ENCODE assay signal across 8 mouse cellular contexts in genomic region chr8:119838100-119838982, GRCm38 (mm10). TPM values are rescaled to one million over a fixed set of nuclear protein-coding genes. Genes with fewer than 3 reads are reported as not detected.
DNase-seq lines count a peak whose midpoint lies in the region; ATAC-seq and TF ChIP-seq lines count a peak whose summit lies in the region.

No protein-coding gene starts in this region.

- peak overlapping the region; percentile 86 for H3K4me2 ChIP-seq in embryonic facial prominence, embryonic 11.5 days (ENCODE audit: low read depth, low read length)
- H3K4me2 ChIP-seq in intestine, postnatal 0 days (replicated peaks; ENCODE audit: low read depth): peak overlapping the region; percentile 84
- peak overlapping the region; percentile 87 for H3K4me2 ChIP-seq in midbrain, postnatal 0 days (ENCODE audit: low read depth, low read length, poor library complexity, severe bottlenecking)

- peak overlapping the region; percentile 24 for H3K27ac ChIP-seq in liver, adult 2 months (replicated peaks; ENCODE audit: insufficient read depth, low read depth, low read length)
- H3K27ac ChIP-seq in embryonic facial prominence, embryonic 11.5 days (replicated peaks; ENCODE audit: low read depth, low read length): no peak overlapping the region
- H3K27ac ChIP-seq in intestine, postnatal 0 days (ENCODE audit: low read depth, low read length): peak overlapping the region; percentile 90
- no peak overlapping the region for H3K27ac ChIP-seq in midbrain, postnatal 0 days (ENCODE audit: low read depth, low read length)

- WGBS in liver, adult 2 months: 52% methylated on average over 19 of the region's 19 CpGs
- WGBS in embryonic facial prominence, embryonic 11.5 days: 66% methylated on average over 18 of the region's 19 CpGs
- WGBS in intestine, postnatal 0 days: 23% methylated on average over 19 of the region's 19 CpGs
- 51% methylated on average over 19 of the region's 19 CpGs for WGBS in midbrain, postnatal 0 days

- H3K4me1 ChIP-seq in liver, adult 2 months (ENCODE audit: control insufficient read depth, insufficient read depth, low read length): peaks cover 10% of the 10 kb centered on the region
- H3K4me1 ChIP-seq in embryonic facial prominence, embryonic 11.5 days (ENCODE audit: control insufficient read depth, insufficient read depth, low read length): peaks cover 12% of the 10 kb centered on the region
- peaks cover 16% of the 10 kb centered on the region; the same call in 1 of the 2 replicates for H3K4me1 ChIP-seq in intestine, postnatal 0 days (replicated peaks; ENCODE audit: control insufficient read depth, insufficient read depth, low read length)
- H3K4me1 ChIP-seq in midbrain, postnatal 0 days (ENCODE audit: insufficient read depth, low read length): peaks cover 31% of the 10 kb centered on the region

- H3K36me3 ChIP-seq in liver, adult 2 months (ENCODE audit: control insufficient read depth, insufficient read depth, low read length): no peaks in the 10 kb centered on the region
- no peaks in the 10 kb centered on the region for H3K36me3 ChIP-seq in embryonic facial prominence, embryonic 11.5 days (replicated peaks; ENCODE audit: control insufficient read depth, insufficient read depth, low read depth, low read length)
- H3K36me3 ChIP-seq in intestine, postnatal 0 days (ENCODE audit: control insufficient read depth, insufficient read depth): 0 out of 2 replicates have a peak, but pooled peaks cover 9% of the 10 kb centered on the region
- peaks cover 3% of the 10 kb centered on the region; the same call in 1 of the 2 replicates for H3K36me3 ChIP-seq in midbrain, postnatal 0 days (ENCODE audit: insufficient read depth, low read length)

- no peaks in the 10 kb centered on the region for H3K27me3 ChIP-seq in liver, adult 2 months (ENCODE audit: control insufficient read depth, insufficient read depth, low read length)
- no peaks in the 10 kb centered on the region for H3K27me3 ChIP-seq in embryonic facial prominence, embryonic 11.5 days (ENCODE audit: control insufficient read depth, insufficient read depth, low read length)
- H3K27me3 ChIP-seq in intestine, postnatal 0 days (replicated peaks; ENCODE audit: control insufficient read depth, insufficient read depth, low read length): no peaks in the 10 kb centered on the region
- no peaks in the 10 kb centered on the region for H3K27me3 ChIP-seq in midbrain, postnatal 0 days (ENCODE audit: insufficient read depth, low read length)

- TF ChIP-seq POLR2A in liver, adult 2 months (IDR thresholded peaks at IDR 0.05; ENCODE audit: extremely low read depth, insufficient read depth, low read length): no peak

- no peaks in the 10 kb centered on the region for H3K79me2 ChIP-seq in liver, adult 2 months (ENCODE audit: control insufficient read depth, insufficient read depth, low read length)

- no peak for DNase-seq in liver, adult 2 months (ENCODE audit: extremely low read depth, low read depth, low spot score)
- no peak for DNase-seq in liver
- no peak for DNase-seq in embryonic facial prominence, embryonic 11.5 days (ENCODE audit: low spot score)
- no peak for DNase-seq in midbrain, postnatal 0 days (ENCODE audit: low spot score)
- no peak for DNase-seq in gastrocnemius, postnatal 25 days
- DNase-seq in embryo, embryonic 10 days (ENCODE audit: low spot score): no peak
- DNase-seq in gastrocnemius, adult 8-10 months (ENCODE audit: low spot score in 2 of 2): no peak

- TF ChIP-seq CTCF in liver, adult 2 months (IDR thresholded peaks at IDR 0.05; ENCODE audit: low read depth, low read length): no peak
- no peak for TF ChIP-seq CTCF in intestine, postnatal 0 days (IDR thresholded peaks at IDR 0.05; ENCODE audit: low read depth)
- TF ChIP-seq CTCF in midbrain, postnatal 0 days (IDR thresholded peaks at IDR 0.05): no peak

- no peak overlapping the region for H3K9ac ChIP-seq in liver, adult 2 months (ENCODE audit: low read depth, low read length)
- H3K9ac ChIP-seq in embryonic facial prominence, embryonic 11.5 days (replicated peaks; ENCODE audit: low read length): no peak overlapping the region; the same call in 1 of the 2 replicates
- H3K9ac ChIP-seq in intestine, postnatal 0 days (ENCODE audit: low read depth, low read length): peak overlapping the region; percentile 77
- peak overlapping the region; percentile 78 for H3K9ac ChIP-seq in midbrain, postnatal 0 days (replicated peaks; ENCODE audit: low read length, poor library complexity, severe bottlenecking)

- peak overlapping the region; percentile 20 for H3K4me3 ChIP-seq in liver, adult 2 months (ENCODE audit: insufficient read depth, low read depth, low read length)
- H3K4me3 ChIP-seq in embryonic facial prominence, embryonic 11.5 days (ENCODE audit: low read depth, low read length): 0 out of 2 replicates have a peak overlapping the region, but pooled peaks have one; percentile 1
- peak overlapping the region; percentile 80 for H3K4me3 ChIP-seq in intestine, postnatal 0 days (ENCODE audit: low read depth, low read length)
- H3K4me3 ChIP-seq in midbrain, postnatal 0 days (ENCODE audit: low read depth, low read length): peak overlapping the region; percentile 82

- ATAC-seq in embryonic facial prominence, embryonic 11.5 days (replicated peaks; ENCODE audit: insufficient number of reproducible peaks, low FRiP score, low TSS enrichment, low read depth): no peak
- ATAC-seq in intestine, postnatal 0 days: no peak
- no peak for ATAC-seq in midbrain, postnatal 0 days (ENCODE audit: low FRiP score)

- H3K9me3 ChIP-seq in embryonic facial prominence, embryonic 11.5 days (replicated peaks; ENCODE audit: control insufficient read depth, low read length): no peaks in the 10 kb centered on the region
- no peaks in the 10 kb centered on the region for H3K9me3 ChIP-seq in intestine, postnatal 0 days (ENCODE audit: control insufficient read depth)
- no peaks in the 10 kb centered on the region for H3K9me3 ChIP-seq in midbrain, postnatal 0 days (ENCODE audit: low read length)

RNA-seq across cellular contexts. Expression of gene Cotl1, which starts 2.0 kb away (rescaled TPM):
- 12.4 and 18.6 TPM in 2 replicates for total RNA-seq in liver, adult 2 months (2014; rRNA removed)
- polyA plus RNA-seq in liver, adult 2 months (2012; rRNA removed): 26.7 and 40.3 TPM in 2 replicates
- 321 and 363 TPM in 2 replicates for polyA plus RNA-seq in embryonic facial prominence, embryonic 11.5 days (2014; fragmentation: Nextera tagmentation; extraction: Ambion mirVana)
- 166 and 169 TPM in 2 replicates for polyA plus RNA-seq in intestine, postnatal 0 days (2015; fragmentation: Nextera tagmentation; extraction: Ambion mirVana)
- total RNA-seq in midbrain, postnatal 0 days (2014; rRNA removed): 223 and 238 TPM in 2 replicates
- polyA plus RNA-seq in midbrain, postnatal 0 days (2015; fragmentation: Nextera tagmentation; extraction: Ambion mirVana): 112 and 119 TPM in 2 replicates
- 10 to 100 TPM in 1 of 2 experiments, 1 to 10 TPM in 1; 6.5 to 11.3 TPM for total RNA-seq in gastrocnemius, postnatal 25 days (2021)
- total RNA-seq in gastrocnemius, adult 8-10 months (2022): 1 to 10 TPM; 1.8 to 3.7 (median 3.2) TPM

RNA-seq across cellular contexts. Expression of gene Klhl36, which starts 23.7 kb away (rescaled TPM):
- total RNA-seq in liver, adult 2 months (2014; rRNA removed): 5.2 and 7.0 TPM in 2 replicates
- 11.3 and 12.2 TPM in 2 replicates for polyA plus RNA-seq in liver, adult 2 months (2012; rRNA removed)
- polyA plus RNA-seq in embryonic facial prominence, embryonic 11.5 days (2014; fragmentation: Nextera tagmentation; extraction: Ambion mirVana): 6.5 and 8.1 TPM in 2 replicates
- 7.3 and 7.4 TPM in 2 replicates for polyA plus RNA-seq in intestine, postnatal 0 days (2015; fragmentation: Nextera tagmentation; extraction: Ambion mirVana)
- total RNA-seq in midbrain, postnatal 0 days (2014; rRNA removed): 28.2 and 31.0 TPM in 2 replicates
- polyA plus RNA-seq in midbrain, postnatal 0 days (2015; fragmentation: Nextera tagmentation; extraction: Ambion mirVana): 19.5 and 21.0 TPM in 2 replicates
- total RNA-seq in gastrocnemius, postnatal 25 days (2021): 1 to 10 TPM; 1.3 to 1.4 TPM
- total RNA-seq in gastrocnemius, adult 8-10 months (2022): 1 to 10 TPM in 3 of 4 experiments, under 1 TPM in 1; 0.90 to 2.1 (median 1.6) TPM

Comparison
In these comparisons a context has a peak if more than half of its experiments do, and no peak if none do; other contexts are left out.
1. H3K27ac ChIP-seq: peak in liver, adult 2 months (single experiment) and intestine, postnatal 0 days (single experiment); none in embryonic facial prominence, embryonic 11.5 days (single experiment) and midbrain, postnatal 0 days (single experiment).
2. H3K4me3 ChIP-seq: peak in every context shown above with its lines; median percentile 82 in midbrain, postnatal 0 days; 80 in intestine, postnatal 0 days; 20 in liver, adult 2 months; 1 in embryonic facial prominence, embryonic 11.5 days.
3. H3K9ac ChIP-seq: peak in intestine, postnatal 0 days (single experiment) and midbrain, postnatal 0 days (single experiment); none in liver, adult 2 months (single experiment) and embryonic facial prominence, embryonic 11.5 days (single experiment).
4. RNA of gene Cotl1, which starts 2.0 kb away (total RNA-seq): 223 to 238 TPM in midbrain, postnatal 0 days; 12.4 to 18.6 TPM in liver, adult 2 months, 6.5 to 11.3 TPM in gastrocnemius, postnatal 25 days and 1.8 to 3.7 TPM in gastrocnemius, adult 8-10 months; every median in the first group is over 10 times any median in the second.
5. Peak in every context shown above with its lines, with median percentiles within 50 percentile points of each other: H3K4me2 ChIP-seq.